Mouse (Mus musculus) stomach, adult 2 months (tissue): ENCODE data around the gene Olfr640. TPM values are rescaled to one million over a fixed set of nuclear protein-coding genes. Genes with fewer than 3 reads are reported as not detected.

Experiments
- polyA plus RNA-seq: library from polyadenylated mRNA; depleted of rRNA; stranded (reverse); fragments of >200 nt; gene quantifications from 2 replicates; pipeline ENCODE4 v1.2.3, GENCODE M21; 2012; rRNA removed

Olfr640 gene
- polyA plus RNA-seq: not detected in 2 replicates

GRCm38 (mm10) chr7:104025473-104025872, at the start of gene Olfr640:
Gene Olfr640 (minus strand): TSS chr7:104025573.

GRCm38 (mm10) chr7:104071769-104072168, 46.4 kb upstream of the Olfr640 start, which contains the start of gene Olfr644:
Gene Olfr644 (minus strand): TSS chr7:104071869.

GRCm38 (mm10) chr7:104061345-104061744, 36.0 kb upstream of the Olfr640 start, which contains the start of gene 4930516K23Rik:
Gene 4930516K23Rik (minus strand): TSS chr7:104061445.

GRCm38 (mm10) chr7:104052566-104052965, 27.2 kb upstream of the Olfr640 start, which contains the start of gene Olfr642:
Gene Olfr642 (minus strand): TSS chr7:104052666.

GRCm38 (mm10) chr7:104035145-104035544, 9.8 kb upstream of the Olfr640 start, which contains the start of gene Olfr641:
Gene Olfr641 (plus strand): TSS chr7:104035445.

GRCm38 (mm10) chr7:104017203-104017602, 8.2 kb downstream of the Olfr640 start, which contains the start of gene Olfr639:
Gene Olfr639 (minus strand): TSS chr7:104017303.

GRCm38 (mm10) chr7:103998446-103998845, 26.9 kb downstream of the Olfr640 start, which contains the start of gene Olfr638:
Gene Olfr638 (plus strand): TSS chr7:103998746.

GRCm38 (mm10) chr7:103970852-103971251, 54.5 kb downstream of the Olfr640 start, which contains the start of gene Olfr635:
Gene Olfr635 (plus strand): TSS chr7:103971152.

Other genes with a start within 250 kb of the Olfr640 start
- not detected in 2 replicates for gene Olfr68, start 245.9 kb downstream of the Olfr640 start, polyA plus RNA-seq
- not detected in 2 replicates for gene Olfr67, start 233.8 kb downstream of the Olfr640 start, polyA plus RNA-seq
- gene Hbb-bt, start 211.6 kb downstream of the Olfr640 start, polyA plus RNA-seq: 4.5 and 10.0 TPM in 2 replicates
- 47.8 and 134 TPM in 2 replicates for gene Hbb-bs, start 197.5 kb downstream of the Olfr640 start, polyA plus RNA-seq
- not detected in 2 replicates for gene Hbb-bh2, start 185.1 kb downstream of the Olfr640 start, polyA plus RNA-seq
- gene Hbb-bh1, start 182.4 kb downstream of the Olfr640 start, polyA plus RNA-seq: not detected in 2 replicates
- gene Hbb-y, start 172.4 kb downstream of the Olfr640 start, polyA plus RNA-seq: not detected in 2 replicates
- not detected in 2 replicates for gene Olfr66, start 139.3 kb downstream of the Olfr640 start, polyA plus RNA-seq
- gene Olfr64, start 131.1 kb downstream of the Olfr640 start, polyA plus RNA-seq: not detected in 2 replicates
- not detected in 2 replicates for gene Olfr65, start 122.1 kb downstream of the Olfr640 start, polyA plus RNA-seq
- not detected in 2 replicates for gene Olfr631, start 96.7 kb downstream of the Olfr640 start, polyA plus RNA-seq
- gene Olfr632, start 91.2 kb downstream of the Olfr640 start, polyA plus RNA-seq: not detected in 2 replicates
- not detected in 2 replicates for gene Olfr633, start 81.1 kb downstream of the Olfr640 start, polyA plus RNA-seq
- gene Olfr635, start 54.4 kb downstream of the Olfr640 start, polyA plus RNA-seq: not detected in 2 replicates
- not detected in 2 replicates for gene Olfr638, start 26.8 kb downstream of the Olfr640 start, polyA plus RNA-seq
- gene Olfr639, start 8.3 kb downstream of the Olfr640 start, polyA plus RNA-seq: not detected in 2 replicates
- gene Olfr641, start 9.9 kb upstream of the Olfr640 start, polyA plus RNA-seq: not detected in 2 replicates
- not detected in 2 replicates for gene Olfr642, start 27.1 kb upstream of the Olfr640 start, polyA plus RNA-seq
- not detected in 2 replicates for gene 4930516K23Rik, start 35.9 kb upstream of the Olfr640 start, polyA plus RNA-seq
- not detected in 2 replicates for gene Olfr644, start 46.3 kb upstream of the Olfr640 start, polyA plus RNA-seq
- not detected in 2 replicates for gene Olfr645, start 59.9 kb upstream of the Olfr640 start, polyA plus RNA-seq
- gene Olfr646, start 79.3 kb upstream of the Olfr640 start, polyA plus RNA-seq: not detected in 2 replicates
- gene Ubqln5, start 104.3 kb upstream of the Olfr640 start, polyA plus RNA-seq: not detected in 2 replicates
- gene Olfr643, start 111.8 kb upstream of the Olfr640 start, polyA plus RNA-seq: not detected in 2 replicates
- not detected in 2 replicates for gene Ubqln3, start 117.7 kb upstream of the Olfr640 start, polyA plus RNA-seq
- not detected in 2 replicates for gene Ubqlnl, start 125.0 kb upstream of the Olfr640 start, polyA plus RNA-seq
- gene Olfm5, start 139.3 kb upstream of the Olfr640 start, polyA plus RNA-seq: not detected in 2 replicates
- 0.03 and 0.05 TPM in 2 replicates for gene Olfr648, start 157.8 kb upstream of the Olfr640 start, polyA plus RNA-seq
- gene Olfr649, start 170.4 kb upstream of the Olfr640 start, polyA plus RNA-seq: not detected in 2 replicates
- gene Trim6, start 193.2 kb upstream of the Olfr640 start, polyA plus RNA-seq: 0.79 and 0.81 TPM in 2 replicates
- gene Trim34a, start 218.9 kb upstream of the Olfr640 start, polyA plus RNA-seq: 0.17 and 1.5 TPM in 2 replicates